Mouse (Mus musculus) G1E (cell line): ENCODE measurements at regions not wholly inside any gene's neighbourhood (a gene's known extent, or its start where the extent isn't known, plus 50 kb on each side); places are given as distances from the start of the nearest gene placed in this dataset.
A peak's percentile ranks its signal among the peaks of the same experiment; 100 is the strongest.

Source experiments
- ATAC-seq: 2 replicates; pipeline ENCODE4 v1.8.0; 2016; ENCODE audit warnings: mild to moderate bottlenecking; ENCODE audit not compliant: insufficient number of reproducible peaks, poor library complexity, low FRiP score, severe bottlenecking; ENCODE audit errors: extremely low read depth
- DNase-seq: peaks from one replicate; pipeline ENCODE4 v3.0.0; 2012; ENCODE audit warnings: low spot score
- H3K27me3 ChIP-seq: 2 replicates; pipeline ENCODE4 v1.6.1; 2012; ENCODE audit warnings: mild to moderate bottlenecking, low read length, inconsistent platforms; ENCODE audit not compliant: insufficient read depth
- H3K36me3 ChIP-seq: replicated peaks from 2 replicates; pipeline ENCODE3; 2012; ENCODE audit warnings: mild to moderate bottlenecking, inconsistent platforms
- H3K4me1 ChIP-seq: 2 replicates; pipeline ENCODE4 v1.6.1; 2012; ENCODE audit warnings: low read depth, low read length, inconsistent platforms, mixed read lengths; ENCODE audit not compliant: insufficient read depth
- H3K4me3 ChIP-seq: 2 replicates; pipeline ENCODE4 v1.5.1; 2012; ENCODE audit warnings: low read depth, mild to moderate bottlenecking, inconsistent platforms, low read length, moderate library complexity, mixed read lengths
- H3K9me3 ChIP-seq: replicated peaks from 2 replicates; pipeline ENCODE4 v1.6.1; 2012; ENCODE audit warnings: inconsistent platforms
- CTCF ChIP-seq: IDR thresholded peaks from 2 replicates; pipeline ENCODE4 v1.5.1; 2012; ENCODE audit warnings: low read depth, low read length, inconsistent platforms, mixed read lengths
- GATA1 ChIP-seq: IDR thresholded peaks from 2 replicates; pipeline ENCODE4 v1.6.1; 2012; ENCODE audit warnings: borderline replicate concordance, low read length, inconsistent platforms, mixed read lengths
- GATA2 ChIP-seq: IDR thresholded peaks from 2 replicates; pipeline ENCODE4 v1.6.1; 2012; ENCODE audit warnings: low read depth, low read length, inconsistent platforms, borderline replicate concordance
- POLR2AphosphoS5 ChIP-seq: IDR thresholded peaks from 2 replicates; pipeline ENCODE4 v1.6.1; 2012; ENCODE audit warnings: low read depth, low read length, inconsistent platforms; ENCODE audit not compliant: insufficient replicate concordance
- TAL1 ChIP-seq: conservative IDR thresholded peaks from 2 replicates; pipeline ENCODE4 v1.6.1; 2012; ENCODE audit warnings: low read depth, low read length, inconsistent platforms, mixed read lengths

- no peak for ATAC-seq
- Histone ChIP-seq H3K36me3 (no peaks in the 10 kb centered on the region), H3K27me3 (peaks cover 11% of the 10 kb centered on the region; the same call in 1 of the 2 replicates), H3K9me3 (no peaks in the 10 kb centered on the region), H3K4me3 (no peak overlapping the region), H3K4me1 (peaks cover 5% of the 10 kb centered on the region)
- no peak for DNase-seq
- no peak for TF ChIP-seq TAL1
- no peak for TF ChIP-seq GATA1
- no peak for TF ChIP-seq GATA2
- TF ChIP-seq CTCF = no peak
- TF ChIP-seq POLR2AphosphoS5 = no peak
These were observed 80.0 kb upstream of the Commd3 start for GRCm38 (mm10) chr2:18592221-18592620.

GRCm38 (mm10) chr2:18588232-18588631, 84.0 kb upstream of the Commd3 start:
- TF ChIP-seq GATA1 (no peak), TAL1 (no peak), CTCF (no peak), GATA2 (no peak), POLR2AphosphoS5 (no peak)
- Histone ChIP-seq H3K9me3 (no peaks in the 10 kb centered on the region), H3K4me1 (peaks cover 11% of the 10 kb centered on the region), H3K27me3 (peaks cover 23% of the 10 kb centered on the region), H3K4me3 (no peak overlapping the region), H3K36me3 (no peaks in the 10 kb centered on the region)
- no peak for DNase-seq
- ATAC-seq = no peak

GRCm38 (mm10) chr2:18587746-18588231, 84.4 kb upstream of the Commd3 start:
- ATAC-seq (0 out of 2 replicates have a peak, but pooled peaks have one; percentile 22), DNase-seq (no peak)
- no peak for TF ChIP-seq POLR2AphosphoS5
- no peak for TF ChIP-seq GATA2
- TF ChIP-seq CTCF = no peak
- TF ChIP-seq TAL1 = no peak
- no peak for TF ChIP-seq GATA1
- Histone ChIP-seq H3K4me3 (peak overlapping the region; percentile 60; the same call in 1 of the 2 replicates), H3K27me3 (peaks cover 23% of the 10 kb centered on the region), H3K36me3 (no peaks in the 10 kb centered on the region), H3K9me3 (no peaks in the 10 kb centered on the region), H3K4me1 (peaks cover 11% of the 10 kb centered on the region)

- Histone ChIP-seq H3K27me3 (peaks cover 23% of the 10 kb centered on the region), H3K36me3 (no peaks in the 10 kb centered on the region), H3K9me3 (no peaks in the 10 kb centered on the region), H3K4me1 (peaks cover 11% of the 10 kb centered on the region), H3K4me3 (peak overlapping the region; percentile 60)
- TF ChIP-seq CTCF (no peak), GATA1 (no peak), GATA2 (no peak), TAL1 (no peak), POLR2AphosphoS5 (no peak)
- DNase-seq (no peak), ATAC-seq (no peak)
These were observed 85.1 kb upstream of the Commd3 start for GRCm38 (mm10) chr2:18586925-18587724.

GRCm38 (mm10) chr2:18585564-18586336, 86.4 kb upstream of the Commd3 start:
- Histone ChIP-seq H3K4me1 (peaks cover 11% of the 10 kb centered on the region), H3K27me3 (peaks cover 27% of the 10 kb centered on the region), H3K9me3 (no peaks in the 10 kb centered on the region), H3K4me3 (no peak overlapping the region), H3K36me3 (no peaks in the 10 kb centered on the region)
- ATAC-seq (peak; percentile 22; the same call in 1 of the 2 replicates), DNase-seq (no peak)
- TF ChIP-seq CTCF (no peak), TAL1 (no peak), GATA1 (no peak), GATA2 (no peak), POLR2AphosphoS5 (no peak)

GRCm38 (mm10) chr2:18558133-18558532, 114.1 kb upstream of the Commd3 start:
- Histone ChIP-seq H3K27me3 (peaks cover 5% of the 10 kb centered on the region; the same call in 1 of the 2 replicates), H3K4me3 (no peak overlapping the region), H3K9me3 (no peaks in the 10 kb centered on the region), H3K4me1 (no peaks in the 10 kb centered on the region), H3K36me3 (no peaks in the 10 kb centered on the region)
- ATAC-seq (no peak), DNase-seq (no peak)
- TF ChIP-seq CTCF (no peak), POLR2AphosphoS5 (no peak), GATA2 (no peak), GATA1 (no peak), TAL1 (no peak)
